Mouse (Mus musculus) spleen, adult 2 months (tissue): ENCODE results near the gene Tagap1. TPM values are rescaled to one million over a fixed set of nuclear protein-coding genes. Genes with fewer than 3 reads are reported as not detected.
"Not testable (repeated sequence)": the region's sequence is repeated elsewhere in the genome, so short reads cannot be mapped to it uniquely, and the experiment has no call there.

Source experiments
- DNase-seq, 2 experiments: peaks; one replicate each; pipeline versions ENCODE4 v3.0.0 to v3.0.0-alpha.2; 2012 to 2021; ENCODE audit warnings: low spot score in 2 of 2, low read depth in 1 of 2
- H3K27ac ChIP-seq: fragments of 200-500 bp; 2 replicates; pipeline ENCODE4 v1.5.1; 2012; ENCODE audit warnings: low read length, inconsistent platforms; ENCODE audit not compliant: insufficient read depth
- H3K27me3 ChIP-seq: fragments of 200-500 bp; 2 replicates; pipeline ENCODE4 v1.6.1; 2012; ENCODE audit warnings: mild to moderate bottlenecking, moderate library complexity, low read length, inconsistent platforms; ENCODE audit not compliant: control insufficient read depth, insufficient read depth
- H3K36me3 ChIP-seq: fragments of 200-500 bp; 2 replicates; pipeline ENCODE4 v1.6.1; 2012; ENCODE audit warnings: mild to moderate bottlenecking, low read length, inconsistent platforms; ENCODE audit not compliant: control insufficient read depth, insufficient read depth
- H3K4me1 ChIP-seq: fragments of 200-500 bp; 2 replicates; pipeline ENCODE4 v1.6.1; 2011; ENCODE audit warnings: inconsistent platforms; ENCODE audit not compliant: control insufficient read depth, insufficient read depth, insufficient read length
- H3K4me3 ChIP-seq: fragments of 200-500 bp; 2 replicates; pipeline ENCODE4 v1.5.1; 2011; ENCODE audit warnings: mild to moderate bottlenecking, inconsistent platforms; ENCODE audit not compliant: insufficient read depth, insufficient read length; ENCODE audit errors: extremely low read depth
- WGBS: fragments of 180-500 bp; shearing (Covaris S2); methylation state at CpG from one replicate; pipeline ENCODE4 v1.1.7; 2018; 5-methylcytosine and 5-hydroxymethylcytosine counted together
- polyA plus RNA-seq: library from polyadenylated mRNA; depleted of rRNA; stranded (reverse); fragments of >200 nt; gene quantifications from 2 replicates; pipeline ENCODE4 v1.2.3, GENCODE M21; 2012; rRNA removed

The Tagap1 gene
- polyA plus RNA-seq, 1 experiment = 11.4 TPM

DNA sequence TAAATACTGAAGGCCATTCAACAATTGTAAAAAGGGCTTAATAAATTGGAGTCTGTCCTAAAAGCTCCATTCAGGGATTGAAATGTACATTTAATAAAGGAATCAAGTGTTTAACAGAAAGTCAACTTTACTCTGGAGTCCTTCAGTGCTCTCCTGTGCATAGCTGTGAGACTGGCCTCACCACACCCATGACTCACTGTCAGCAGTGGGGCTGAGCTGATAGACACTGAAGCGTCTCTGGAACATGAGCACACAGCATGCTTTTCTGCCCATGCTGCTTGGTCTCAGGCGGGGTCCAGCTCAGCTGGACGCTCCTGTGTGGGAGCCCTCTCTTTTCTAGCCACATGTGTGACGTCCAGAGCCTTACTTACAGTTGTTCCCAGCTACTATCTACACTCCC, 18.4 kb downstream of the Tagap1 start:
- not testable (repeated sequence) for H3K4me3 ChIP-seq, H3K36me3 ChIP-seq, H3K27me3 ChIP-seq, H3K4me1 ChIP-seq, H3K27ac ChIP-seq, DNase-seq
- WGBS = no CpG with 5 or more reads among the region's 4 CpGs

DNA sequence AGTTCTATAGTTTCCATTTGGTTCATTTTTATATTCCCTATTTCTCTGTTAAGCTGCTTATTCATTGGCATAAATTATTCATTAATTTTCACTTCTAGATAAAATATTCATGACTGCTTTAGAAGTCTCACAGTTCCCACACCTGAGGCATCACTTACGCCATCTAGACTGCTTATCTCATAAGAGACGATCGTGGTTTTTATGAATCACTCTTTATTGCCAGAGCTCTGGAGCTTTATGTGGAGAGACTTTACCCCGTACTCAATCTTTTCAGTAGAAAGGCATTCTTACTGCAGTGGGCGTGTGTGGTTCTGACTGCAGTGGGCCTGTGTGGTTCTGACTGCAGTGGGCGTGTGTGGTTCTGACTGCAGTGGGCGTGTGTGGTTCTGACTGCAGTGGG, 29.3 kb downstream of the Tagap1 start:
- 92% methylated on average over 7 of the region's 7 CpGs for WGBS
- H3K27me3 ChIP-seq, H3K36me3 ChIP-seq, H3K4me1 ChIP-seq, H3K4me3 ChIP-seq, H3K27ac ChIP-seq, DNase-seq: not testable (repeated sequence)

DNA sequence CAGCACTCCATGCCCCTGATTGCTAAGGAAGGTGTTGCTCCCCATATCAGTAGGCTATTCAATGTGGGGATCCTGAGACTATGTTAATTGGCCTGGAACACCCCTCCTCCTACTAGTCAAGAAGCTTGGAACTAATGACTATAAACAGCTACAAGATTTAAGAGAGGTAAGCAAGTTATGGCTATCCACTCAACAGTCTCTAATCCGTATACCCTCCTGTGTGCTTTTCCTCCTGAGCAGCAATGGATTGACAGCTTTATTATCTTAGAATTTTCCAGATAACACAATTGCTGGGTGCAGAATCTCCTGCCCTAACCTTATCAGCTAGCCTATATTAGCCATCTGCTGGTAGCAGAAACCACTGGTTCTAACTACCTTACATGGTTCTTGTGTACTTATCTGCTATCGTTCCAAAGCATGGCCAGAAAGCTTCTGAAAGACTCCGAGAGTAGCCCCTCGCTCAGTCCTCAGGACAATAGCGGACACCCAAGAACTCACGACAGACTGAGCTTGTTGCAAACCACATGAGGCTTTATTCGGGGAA, 40.5 kb downstream of the Tagap1 start:
- H3K36me3 ChIP-seq, DNase-seq, H3K4me3 ChIP-seq, H3K27me3 ChIP-seq, H3K27ac ChIP-seq, H3K4me1 ChIP-seq: not testable (repeated sequence)
- WGBS = 84% methylated on average over 7 of the region's 7 CpGs

- H3K4me1 ChIP-seq, H3K27me3 ChIP-seq, DNase-seq, H3K36me3 ChIP-seq, H3K4me3 ChIP-seq, H3K27ac ChIP-seq: not testable (repeated sequence)
- 82% methylated on average over 3 of the region's 3 CpGs for WGBS
Observed at GRCm38 (mm10) chr17:6919388-6919787, 41.6 kb downstream of the Tagap1 start.

GRCm38 (mm10) chr17:6915282-6915681, 45.7 kb downstream of the Tagap1 start:
- not testable (repeated sequence) for H3K27me3 ChIP-seq, H3K4me1 ChIP-seq, H3K36me3 ChIP-seq, DNase-seq, H3K27ac ChIP-seq, H3K4me3 ChIP-seq
- 93% methylated on average over 4 of the region's 4 CpGs for WGBS

GRCm38 (mm10) chr17:6914066-6914465, 46.9 kb downstream of the Tagap1 start:
- H3K27me3 ChIP-seq, H3K36me3 ChIP-seq, DNase-seq, H3K27ac ChIP-seq, H3K4me3 ChIP-seq, H3K4me1 ChIP-seq: not testable (repeated sequence)
- WGBS = 98% methylated on average over 2 of the region's 6 CpGs

Other genes with a start within 250 kb of the Tagap1 start
- gene Ezr, start 178.4 kb downstream of the Tagap1 start, polyA plus RNA-seq = 63.0 and 73.5 TPM in 2 replicates
- gene Rsph3b, start 12.5 kb downstream of the Tagap1 start, polyA plus RNA-seq = 9.0 and 9.5 TPM in 2 replicates
- 83.8 and 105 TPM in 2 replicates for gene Rnaset2b, start 9.5 kb upstream of the Tagap1 start, polyA plus RNA-seq
- gene Gm49721, start 17.7 kb upstream of the Tagap1 start, polyA plus RNA-seq = 0.70 TPM in 1 of 2 replicates, not detected in the other
- gene Gm1604a, start 64.4 kb upstream of the Tagap1 start, polyA plus RNA-seq = not detected in 2 replicates
- gene Rps6ka2, start 209.0 kb upstream of the Tagap1 start, polyA plus RNA-seq = 3.1 and 3.4 TPM in 2 replicates